Mouse (Mus musculus): ENCODE data around the gene Gm42372. TPM values are rescaled to one million over a fixed set of nuclear protein-coding genes. Genes with fewer than 3 reads are reported as not detected.

Gene Gm42372
- total RNA-seq, 4 experiments from 2014 or later, result not detected

- no peak for DNase-seq (ENCODE audit: low spot score)
These were observed 20.5 kb downstream of the Gm42372 start for GRCm38 (mm10) chr7:17003230-17003960.

GRCm38 (mm10) chr7:17004716-17005115 is 21.8 kb downstream of the Gm42372 start:
- DNase-seq (ENCODE audit: low spot score), result no peak

DNA sequence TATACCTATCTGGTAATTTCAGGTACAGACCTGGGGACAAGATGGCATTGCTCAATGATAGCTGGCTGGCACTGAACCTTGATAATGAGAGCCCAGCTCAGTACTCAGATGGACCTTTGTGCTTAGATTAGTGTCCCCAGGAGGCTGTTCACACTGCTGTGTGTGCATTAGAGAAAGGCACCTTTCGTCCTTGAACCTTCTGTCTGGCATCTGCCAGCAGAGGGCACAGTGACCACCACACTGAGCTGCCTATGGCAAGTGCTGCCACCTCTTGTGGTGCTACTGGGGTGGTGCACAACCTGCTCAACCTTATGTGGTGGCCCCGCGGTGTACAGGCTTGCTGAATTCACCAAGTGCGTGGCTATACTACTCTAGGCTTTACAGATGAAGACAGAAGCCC is 24.4 kb downstream of the Gm42372 start:
- DNase-seq (ENCODE audit: low spot score), result no peak

GRCm38 (mm10) chr7:17009326-17010009 is 26.6 kb downstream of the Gm42372 start:
- DNase-seq (ENCODE audit: low spot score), result no peak

DNA sequence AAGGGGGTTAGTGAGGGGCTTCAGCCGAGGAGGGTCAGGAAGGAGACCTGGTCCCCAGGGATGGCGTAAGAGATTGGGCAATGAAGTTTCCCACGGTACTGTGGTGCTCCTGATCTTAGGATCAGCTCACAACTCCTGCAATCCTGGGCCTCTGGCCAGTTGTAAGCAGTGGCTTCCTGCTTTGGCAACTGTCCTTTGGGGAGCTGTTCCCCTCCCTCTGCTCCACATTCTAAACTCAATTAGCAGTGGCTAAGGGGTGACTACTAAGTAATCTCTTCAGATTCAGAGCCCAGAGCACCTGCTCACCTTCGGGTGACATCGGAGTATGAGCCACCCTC is 27.1 kb downstream of the Gm42372 start:
- no peak for DNase-seq (ENCODE audit: low spot score)

DNA sequence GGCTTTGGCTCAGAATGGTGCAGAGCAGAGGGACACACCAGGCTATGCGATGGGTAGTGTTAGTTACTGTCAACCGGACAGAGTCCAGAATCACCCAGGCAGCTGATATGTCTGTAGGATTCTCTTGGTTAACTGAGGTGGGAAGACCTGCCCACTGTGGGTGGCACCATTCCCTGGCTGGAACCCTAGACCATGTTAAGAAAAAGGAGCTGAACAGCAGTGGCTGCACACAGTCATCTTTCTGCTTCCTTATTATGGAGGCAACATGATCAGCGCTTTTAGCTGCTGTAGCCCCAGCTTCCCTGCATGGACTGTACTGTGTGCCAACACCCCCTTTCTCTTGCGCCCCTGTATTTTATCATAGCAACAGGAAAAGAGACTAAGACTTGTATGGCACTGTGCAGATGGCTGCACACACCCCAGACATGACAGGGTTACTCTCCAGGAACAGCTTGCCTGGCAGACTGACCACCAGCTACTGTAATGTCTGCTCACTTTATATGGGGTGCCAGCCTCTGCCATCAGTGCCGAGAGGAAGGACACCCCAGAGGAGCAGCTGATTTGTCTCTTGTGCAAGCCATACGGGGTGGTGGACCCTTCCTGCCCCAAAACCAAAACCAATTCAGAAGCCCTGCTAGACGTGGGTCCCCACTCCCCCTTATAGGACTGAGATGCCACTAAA is 29.2 kb downstream of the Gm42372 start:
- DNase-seq (ENCODE audit: low spot score), result no peak

GRCm38 (mm10) chr7:17015381-17015780 is 32.5 kb downstream of the Gm42372 start:
- no peak for DNase-seq (ENCODE audit: low spot score)

DNA sequence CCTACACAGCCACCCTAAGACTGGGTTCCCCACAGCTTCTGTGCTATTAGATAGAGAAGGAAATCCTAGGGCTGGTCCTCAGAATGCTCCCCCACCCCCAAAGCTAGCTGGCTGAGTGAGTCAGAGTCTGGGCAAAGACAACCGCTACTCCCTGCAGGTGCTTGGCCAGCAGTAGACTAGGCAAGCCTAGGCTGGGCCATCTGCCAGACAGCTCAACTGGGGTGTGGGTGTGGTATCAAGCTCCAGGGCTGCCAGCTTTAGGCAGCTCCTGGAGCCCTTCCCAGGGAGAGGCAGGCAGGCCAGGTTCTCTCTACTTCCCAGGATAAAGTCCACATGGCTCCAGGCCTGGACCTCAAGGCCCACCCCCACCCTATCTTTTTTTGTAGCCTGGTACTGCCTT is 34.1 kb downstream of the Gm42372 start:
- DNase-seq (ENCODE audit: low spot score), result peak; percentile 89

GRCm38 (mm10) chr7:17017921-17018320 is 35.0 kb downstream of the Gm42372 start:
- no peak for DNase-seq (ENCODE audit: low spot score)

DNA sequence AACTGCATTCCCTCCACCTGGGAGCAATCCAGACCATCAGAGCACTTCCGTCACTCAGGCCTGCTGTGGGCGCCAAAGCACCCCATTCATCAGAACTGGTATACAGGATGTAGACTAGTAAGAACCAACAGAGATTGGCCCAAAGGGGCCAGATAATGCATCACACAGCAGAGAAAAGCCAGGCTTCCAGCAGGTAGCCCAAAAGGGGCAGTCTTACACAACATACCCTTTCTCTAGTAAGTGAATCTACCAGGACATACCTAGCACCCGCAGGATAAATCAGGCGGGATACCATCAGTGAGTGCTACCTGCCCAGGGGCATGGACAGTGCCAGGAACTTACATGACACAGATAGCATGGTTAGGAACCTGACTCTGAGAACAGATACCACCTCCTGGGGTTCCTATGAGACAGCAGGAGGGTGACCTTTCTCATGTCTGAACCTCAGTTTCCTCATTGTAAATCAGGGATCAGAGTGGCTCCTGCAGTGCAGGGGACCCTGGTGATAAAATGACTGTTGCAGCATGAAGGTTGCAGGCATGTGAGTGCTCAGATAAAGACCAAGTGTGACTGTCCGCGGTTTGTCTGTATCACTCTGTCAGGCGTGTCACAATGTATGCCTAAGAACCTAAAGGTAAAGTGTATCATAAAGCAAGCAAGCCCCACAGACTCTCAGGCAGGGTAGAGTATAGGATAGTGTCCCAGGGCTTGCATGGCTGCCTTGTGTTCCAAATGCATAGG is 36.7 kb downstream of the Gm42372 start:
- no peak for DNase-seq (ENCODE audit: low spot score)

- DNase-seq (ENCODE audit: low spot score), result no peak
These were observed 39.3 kb downstream of the Gm42372 start for GRCm38 (mm10) chr7:17022176-17022575.

DNA sequence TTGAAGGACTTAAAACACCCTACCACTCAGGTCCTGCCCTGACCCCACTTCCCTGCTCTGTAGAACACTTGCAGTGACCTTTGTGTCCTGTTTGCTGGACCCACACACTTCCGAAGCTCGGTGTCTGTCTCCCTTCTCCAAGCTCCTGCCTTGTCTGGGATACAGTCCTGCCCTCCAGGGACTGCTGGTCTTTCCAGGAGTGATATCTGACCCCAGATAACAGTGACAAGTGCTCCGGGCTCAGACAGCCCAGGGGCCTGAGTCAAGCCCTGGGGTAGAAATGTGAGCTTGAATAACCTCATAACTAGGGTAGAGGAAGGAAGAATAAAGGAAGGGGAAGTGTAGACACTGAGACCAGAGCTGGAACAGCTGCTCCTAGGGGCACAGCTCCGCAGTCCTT is 40.8 kb downstream of the Gm42372 start:
- DNase-seq (ENCODE audit: low spot score), result no peak

DNA sequence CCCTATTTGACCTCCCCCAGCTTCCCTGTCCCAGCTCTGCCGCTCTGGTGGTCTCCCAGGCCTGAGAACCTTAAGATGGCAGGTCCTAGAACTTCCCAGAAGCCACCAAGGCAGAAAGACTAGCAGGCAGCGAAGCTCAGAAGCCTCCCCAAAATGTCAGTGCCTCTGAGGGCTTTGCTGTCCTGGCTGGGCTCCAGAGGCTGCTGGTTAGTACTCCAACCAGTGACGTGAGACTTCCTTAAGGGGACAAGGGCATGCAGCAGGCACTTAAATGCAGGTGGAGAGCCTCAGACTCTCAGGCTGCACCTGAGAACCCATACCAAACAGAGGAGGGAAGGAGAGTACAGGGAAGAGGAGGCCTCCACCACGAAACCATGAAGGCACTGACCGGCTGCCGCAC is 41.3 kb downstream of the Gm42372 start:
- DNase-seq (ENCODE audit: low spot score), result no peak

- DNase-seq (ENCODE audit: low spot score), result no peak
These were observed 42.1 kb downstream of the Gm42372 start for GRCm38 (mm10) chr7:17024814-17025504.

- no peak for DNase-seq (ENCODE audit: low spot score)
These were observed 42.6 kb downstream of the Gm42372 start for GRCm38 (mm10) chr7:17025505-17025894.

DNA sequence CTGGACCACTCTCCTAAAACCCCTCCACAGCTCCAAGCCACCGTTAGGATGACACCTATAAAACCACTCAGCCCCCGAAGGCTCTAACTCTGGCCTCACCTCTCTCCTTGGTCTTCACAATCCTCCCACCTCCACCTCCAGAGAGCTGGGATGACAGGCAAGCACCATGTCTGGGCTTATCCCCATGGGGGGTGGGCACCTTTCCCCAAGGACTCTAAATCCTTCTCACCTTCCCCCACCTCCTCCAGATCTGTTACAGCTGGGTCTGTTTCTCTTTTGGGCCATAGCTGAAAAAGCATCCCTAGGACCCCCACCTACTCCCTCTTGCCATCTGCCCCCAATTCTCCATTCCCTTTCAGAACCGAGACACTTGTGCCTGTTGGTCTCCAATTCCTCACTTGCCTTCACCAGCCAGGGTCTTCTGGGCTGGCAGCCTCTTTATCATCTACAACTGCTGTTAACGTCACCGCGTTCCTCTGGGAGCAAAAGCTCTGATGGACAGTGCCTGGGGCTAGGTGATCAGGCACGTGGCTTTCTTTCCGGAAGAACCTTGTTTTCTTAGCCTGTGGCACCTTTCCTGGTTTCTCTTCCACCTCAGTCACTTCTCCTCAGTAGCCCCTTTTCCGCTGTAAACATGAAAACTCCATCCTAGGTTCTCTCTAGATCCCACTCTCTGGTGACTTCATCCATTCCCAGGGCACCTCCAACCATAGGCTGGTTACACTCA is 43.2 kb downstream of the Gm42372 start:
- no peak for DNase-seq (ENCODE audit: low spot score)

DNA sequence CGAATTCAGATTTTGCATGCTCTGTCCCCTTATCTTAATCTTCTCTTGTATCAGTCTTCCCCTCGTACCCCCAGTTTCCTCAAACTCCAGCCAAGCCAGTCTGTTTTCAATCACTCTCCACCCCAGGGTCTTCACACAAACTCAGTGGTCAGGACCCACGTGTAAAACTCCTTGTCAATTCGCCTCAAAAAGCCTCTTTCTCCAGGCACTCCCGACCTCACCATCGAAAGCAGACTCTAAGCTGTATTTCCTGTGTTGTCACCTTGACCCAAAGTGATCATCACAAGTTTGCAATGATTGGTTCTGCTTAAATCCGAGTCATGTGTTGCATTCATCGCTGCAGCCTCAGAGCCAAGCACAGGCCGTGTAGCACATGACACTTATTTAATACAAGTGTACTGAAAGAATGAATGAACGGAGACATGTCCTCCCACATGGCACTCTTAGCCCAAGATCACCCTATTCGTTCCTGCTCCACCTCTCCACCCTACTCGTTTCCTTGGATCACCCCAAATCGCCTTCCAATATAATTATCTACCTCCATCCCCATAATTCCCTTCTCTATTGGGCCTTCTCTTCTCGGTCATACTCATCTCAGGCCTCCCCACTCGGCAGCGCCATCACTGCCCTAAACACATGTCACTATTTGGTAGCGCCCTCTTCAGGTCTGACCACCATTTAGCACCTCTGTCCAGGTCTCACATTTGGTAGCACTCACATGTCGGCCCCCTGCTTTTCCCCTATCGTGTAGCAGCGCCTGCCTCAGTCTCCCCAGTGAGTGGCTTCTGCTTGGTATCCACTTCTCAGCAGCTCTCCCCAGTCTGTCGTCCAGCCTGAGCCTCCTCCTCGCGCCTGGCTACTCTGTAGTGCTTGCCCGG is 44.1 kb downstream of the Gm42372 start:
- peak; percentile 33 for DNase-seq (ENCODE audit: low spot score)

- peak; percentile 82 for DNase-seq (ENCODE audit: low spot score)
These were observed 44.9 kb downstream of the Gm42372 start, which contains the start of gene Ppp5c for GRCm38 (mm10) chr7:17027588-17028343. Ppp5c (minus strand) TSS chr7:17027924.

DNA sequence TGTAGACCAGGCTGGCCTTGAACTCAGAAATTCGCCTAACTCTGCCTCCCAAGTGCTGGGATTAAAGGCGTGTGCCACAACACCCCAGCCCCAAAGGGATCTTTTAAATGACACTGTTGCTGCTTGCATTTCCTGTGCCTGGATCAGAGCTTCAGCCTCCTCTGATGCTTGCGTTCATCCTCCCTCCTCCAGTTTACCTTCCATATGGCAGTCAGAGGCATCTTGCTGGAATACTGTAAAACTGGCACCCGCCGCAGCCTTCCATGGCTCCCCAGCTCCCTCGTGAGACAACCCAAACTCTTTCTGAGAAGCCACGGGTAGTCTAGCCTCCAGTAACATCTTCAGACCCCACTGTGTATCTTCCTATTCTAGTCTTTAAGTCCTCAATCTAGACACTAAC is 46.0 kb downstream of the Gm42372 start:
- no peak for DNase-seq (ENCODE audit: low spot score)

All from heart, adult 8-10 months (tissue).